Mouse (Mus musculus): Measurements from ENCODE around the gene Ccdc141.

Gene Ccdc141

GRCm38 (mm10) chr2:77174313-77174712 lies 3.9 kb upstream of the Ccdc141 start:
- DNase-seq (ENCODE audit: low read depth, low spot score): peak; percentile 20

GRCm38 (mm10) chr2:77173821-77174220 lies 3.4 kb upstream of the Ccdc141 start:
- DNase-seq (ENCODE audit: low read depth, low spot score): no peak

GRCm38 (mm10) chr2:77173366-77173765 lies 2.9 kb upstream of the Ccdc141 start:
- DNase-seq (ENCODE audit: low read depth, low spot score): no peak

- DNase-seq (ENCODE audit: low read depth, low spot score): no peak
Measured at GRCm38 (mm10) chr2:77172241-77172671, 1.8 kb upstream of the Ccdc141 start.

- DNase-seq (ENCODE audit: low read depth, low spot score): no peak
Measured at GRCm38 (mm10) chr2:77171444-77172240, 1.2 kb upstream of the Ccdc141 start.

- DNase-seq (ENCODE audit: low read depth, low spot score): peak; percentile 46
Measured at GRCm38 (mm10) chr2:77169916-77170632, 362 bp downstream of the Ccdc141 start.

- DNase-seq (ENCODE audit: low read depth, low spot score): no peak
Measured at GRCm38 (mm10) chr2:77169218-77169617, 1.2 kb downstream of the Ccdc141 start.

- no peak for DNase-seq (ENCODE audit: low read depth, low spot score)
Measured at GRCm38 (mm10) chr2:77168781-77169180, 1.7 kb downstream of the Ccdc141 start.

GRCm38 (mm10) chr2:77168081-77168685 lies 2.3 kb downstream of the Ccdc141 start:
- no peak for DNase-seq (ENCODE audit: low read depth, low spot score)

- no peak for DNase-seq (ENCODE audit: low read depth, low spot score)
Measured at GRCm38 (mm10) chr2:77166366-77166765, 4.1 kb downstream of the Ccdc141 start.

GRCm38 (mm10) chr2:77164662-77165061 lies 5.8 kb downstream of the Ccdc141 start:
- DNase-seq (ENCODE audit: low read depth, low spot score): no peak

GRCm38 (mm10) chr2:77163381-77163780 lies 7.1 kb downstream of the Ccdc141 start:
- DNase-seq (ENCODE audit: low read depth, low spot score): no peak

- no peak for DNase-seq (ENCODE audit: low read depth, low spot score)
Measured at GRCm38 (mm10) chr2:77162135-77162534, 8.3 kb downstream of the Ccdc141 start.

GRCm38 (mm10) chr2:77157546-77157945 lies 12.9 kb downstream of the Ccdc141 start:
- no peak for DNase-seq (ENCODE audit: low read depth, low spot score)

GRCm38 (mm10) chr2:77154080-77154479 lies 16.4 kb downstream of the Ccdc141 start:
- no peak for DNase-seq (ENCODE audit: low read depth, low spot score)

- no peak for DNase-seq (ENCODE audit: low read depth, low spot score)
Measured at GRCm38 (mm10) chr2:77151255-77151654, 19.2 kb downstream of the Ccdc141 start.

- DNase-seq (ENCODE audit: low read depth, low spot score): peak; percentile 62
Measured at GRCm38 (mm10) chr2:77149576-77149975, 20.9 kb downstream of the Ccdc141 start.

GRCm38 (mm10) chr2:77148215-77148614 lies 22.2 kb downstream of the Ccdc141 start:
- DNase-seq (ENCODE audit: low read depth, low spot score): no peak

GRCm38 (mm10) chr2:77146968-77147367 lies 23.5 kb downstream of the Ccdc141 start:
- DNase-seq (ENCODE audit: low read depth, low spot score): peak; percentile 74

- peak; percentile 61 for DNase-seq (ENCODE audit: low read depth, low spot score)
Measured at GRCm38 (mm10) chr2:77146291-77146690, 24.1 kb downstream of the Ccdc141 start.

GRCm38 (mm10) chr2:77143536-77143935 lies 26.9 kb downstream of the Ccdc141 start:
- DNase-seq (ENCODE audit: low read depth, low spot score): no peak

- no peak for DNase-seq (ENCODE audit: low read depth, low spot score)
Measured at GRCm38 (mm10) chr2:77138879-77139278, 31.6 kb downstream of the Ccdc141 start.
